Mouse (Mus musculus) stomach, postnatal 0 days (tissue): ENCODE measurements around the gene Fam207a.

ENCODE experiments used
- CTCF ChIP-seq: IDR thresholded peaks from 2 replicates; pipeline ENCODE4 v1.5.1; 2016; ENCODE audit warnings: antibody characterized with exemption, low read depth, mild to moderate bottlenecking, moderate library complexity
- EP300 ChIP-seq: optimal IDR thresholded peaks from 2 replicates; pipeline ENCODE3; 2016; ENCODE audit warnings: antibody characterized with exemption

GRCm38 (mm10) chr10:77442250-77442649 lies 73.3 kb downstream of the Fam207a start:
- TF ChIP-seq CTCF (peak; percentile 23; the same call in 1 of the 2 replicates), EP300 (no peak)
